Mouse (Mus musculus): Measurements from ENCODE around the gene Zfp37. TPM values are rescaled to one million over a fixed set of nuclear protein-coding genes. Genes with fewer than 3 reads are reported as not detected.
A peak's percentile ranks its signal among the peaks of the same experiment; 100 is the strongest.

Zfp37 gene
- polyA plus RNA-seq, 1 experiment from 2014 or later: 3.4 TPM

DNA sequence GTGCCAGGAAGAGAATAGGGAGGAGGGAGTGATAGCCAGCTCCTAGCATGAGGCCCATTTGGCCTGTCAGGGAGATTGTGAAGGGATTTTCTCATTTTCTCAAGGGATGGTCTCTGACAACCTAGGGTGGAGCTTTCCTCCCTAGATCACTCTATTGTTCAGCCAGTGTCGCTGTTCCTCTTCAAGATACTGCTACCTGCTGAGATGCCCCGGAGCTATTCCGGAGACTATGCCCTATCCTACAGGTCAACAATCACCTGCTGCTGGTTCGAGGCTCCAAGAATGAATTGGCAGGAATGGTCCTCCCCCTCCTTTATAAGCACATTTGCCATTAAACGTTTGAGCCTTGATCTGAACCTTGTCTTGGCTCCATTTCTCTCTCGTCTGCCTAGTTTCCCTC lies 9.7 kb upstream of the Zfp37 start:
- Histone ChIP-seq H3K9me3 (ENCODE audit: control insufficient read depth, low read length) (no peaks in the 10 kb centered on the region), H3K4me3 (ENCODE audit: low read depth, low read length) (no peak overlapping the region), H3K9ac (ENCODE audit: low read depth, low read length) (no peak overlapping the region), H3K27me3 (replicated peaks; ENCODE audit: control insufficient read depth, insufficient read depth, low read length) (no peaks in the 10 kb centered on the region), H3K4me2 (no peak overlapping the region), H3K27ac (ENCODE audit: low read depth, low read length) (no peak overlapping the region), H3K36me3 (ENCODE audit: control insufficient read depth, insufficient read depth, low read length) (no peaks in the 10 kb centered on the region), H3K4me1 (replicated peaks; ENCODE audit: control insufficient read depth, insufficient read depth, low read length) (no peaks in the 10 kb centered on the region)
- WGBS: 61% methylated on average over 6 of the region's 6 CpGs
- no peak for DNase-seq (ENCODE audit: low spot score)
- ATAC-seq (replicated peaks; ENCODE audit: low FRiP score): no peak

- H3K9ac ChIP-seq (ENCODE audit: low read depth, low read length): no peak overlapping the region
- H3K4me3 ChIP-seq (ENCODE audit: low read depth, low read length): no peak overlapping the region
- DNase-seq (ENCODE audit: low spot score) (no peak), ATAC-seq (replicated peaks; ENCODE audit: low FRiP score) (no peak)
- H3K9me3 ChIP-seq (ENCODE audit: control insufficient read depth, low read length): no peaks in the 10 kb centered on the region
- H3K27me3 ChIP-seq (replicated peaks; ENCODE audit: control insufficient read depth, insufficient read depth, low read length): no peaks in the 10 kb centered on the region
- H3K36me3 ChIP-seq (ENCODE audit: control insufficient read depth, insufficient read depth, low read length): no peaks in the 10 kb centered on the region
- H3K4me1 ChIP-seq (replicated peaks; ENCODE audit: control insufficient read depth, insufficient read depth, low read length): no peaks in the 10 kb centered on the region
- 59% methylated on average over 1 of the region's 1 CpGs for WGBS
- H3K4me2 ChIP-seq: no peak overlapping the region
- H3K27ac ChIP-seq (ENCODE audit: low read depth, low read length): no peak overlapping the region
These were observed 694 bp downstream of the Zfp37 start for GRCm38 (mm10) chr4:62230153-62230552.

DNA sequence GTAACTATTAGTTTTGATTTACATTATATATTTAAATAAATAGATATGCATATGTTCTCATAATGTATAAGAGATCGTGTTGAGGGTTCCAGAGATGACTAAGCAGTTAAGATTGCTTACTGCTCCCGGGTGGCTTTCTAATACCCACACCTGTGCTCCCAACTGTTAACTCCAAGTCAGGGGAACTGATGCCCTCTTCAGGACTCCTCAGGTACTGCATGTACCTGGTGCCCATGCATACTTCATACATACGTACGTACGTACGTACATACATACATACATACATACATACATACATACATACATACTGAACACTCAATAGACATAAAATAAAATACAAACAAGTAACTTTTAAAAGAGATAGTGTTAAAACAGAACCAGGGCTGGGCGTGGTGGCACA lies 1.4 kb downstream of the Zfp37 start:
- Histone ChIP-seq H3K27ac (ENCODE audit: low read depth, low read length) (no peak overlapping the region), H3K4me1 (replicated peaks; ENCODE audit: control insufficient read depth, insufficient read depth, low read length) (no peaks in the 10 kb centered on the region), H3K4me2 (no peak overlapping the region), H3K9ac (ENCODE audit: low read depth, low read length) (no peak overlapping the region), H3K27me3 (replicated peaks; ENCODE audit: control insufficient read depth, insufficient read depth, low read length) (no peaks in the 10 kb centered on the region), H3K9me3 (ENCODE audit: control insufficient read depth, low read length) (no peaks in the 10 kb centered on the region), H3K36me3 (ENCODE audit: control insufficient read depth, insufficient read depth, low read length) (no peaks in the 10 kb centered on the region), H3K4me3 (ENCODE audit: low read depth, low read length) (no peak overlapping the region)
- ATAC-seq (replicated peaks; ENCODE audit: low FRiP score) (no peak), DNase-seq (ENCODE audit: low spot score) (no peak)
- WGBS: 87% methylated on average over 7 of the region's 7 CpGs

GRCm38 (mm10) chr4:62228391-62228790 lies 2.5 kb downstream of the Zfp37 start:
- Histone ChIP-seq H3K36me3 (ENCODE audit: control insufficient read depth, insufficient read depth, low read length) (no peaks in the 10 kb centered on the region), H3K9me3 (ENCODE audit: control insufficient read depth, low read length) (no peaks in the 10 kb centered on the region), H3K4me1 (replicated peaks; ENCODE audit: control insufficient read depth, insufficient read depth, low read length) (no peaks in the 10 kb centered on the region), H3K4me2 (no peak overlapping the region), H3K9ac (ENCODE audit: low read depth, low read length) (no peak overlapping the region), H3K27ac (ENCODE audit: low read depth, low read length) (no peak overlapping the region), H3K27me3 (replicated peaks; ENCODE audit: control insufficient read depth, insufficient read depth, low read length) (no peaks in the 10 kb centered on the region), H3K4me3 (ENCODE audit: low read depth, low read length) (no peak overlapping the region)
- 27% methylated on average over 10 of the region's 10 CpGs for WGBS
- ATAC-seq (replicated peaks; ENCODE audit: low FRiP score) (no peak), DNase-seq (ENCODE audit: low spot score) (no peak)

DNA sequence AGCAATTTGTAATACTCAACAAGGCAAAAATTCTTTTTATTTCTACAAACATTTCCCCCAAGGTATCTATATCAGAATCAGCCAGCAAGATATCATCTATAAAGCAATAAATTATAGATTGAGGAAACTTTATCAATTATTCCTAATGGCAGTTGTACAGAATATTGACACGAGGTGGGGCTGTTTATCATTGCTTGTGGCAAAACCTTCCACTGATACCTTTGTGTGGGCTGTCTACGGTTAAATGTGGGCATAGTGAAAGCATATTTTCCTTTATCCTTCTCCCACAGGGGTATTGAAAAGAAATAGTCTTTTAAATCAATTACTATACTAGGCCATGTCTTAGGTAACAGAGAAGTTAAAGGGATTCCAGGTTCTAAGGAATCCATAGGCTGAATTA lies 17.4 kb downstream of the Zfp37 start:
- Histone ChIP-seq H3K36me3 (ENCODE audit: control insufficient read depth, insufficient read depth, low read length) (no peaks in the 10 kb centered on the region), H3K9me3 (ENCODE audit: control insufficient read depth, low read length) (no peaks in the 10 kb centered on the region), H3K9ac (ENCODE audit: low read depth, low read length) (no peak overlapping the region), H3K27ac (ENCODE audit: low read depth, low read length) (no peak overlapping the region), H3K4me3 (ENCODE audit: low read depth, low read length) (no peak overlapping the region), H3K27me3 (replicated peaks; ENCODE audit: control insufficient read depth, insufficient read depth, low read length) (peaks cover 5% of the 10 kb centered on the region), H3K4me2 (no peak overlapping the region), H3K4me1 (replicated peaks; ENCODE audit: control insufficient read depth, insufficient read depth, low read length) (no peaks in the 10 kb centered on the region)
- ATAC-seq (replicated peaks; ENCODE audit: low FRiP score) (no peak), DNase-seq (ENCODE audit: low spot score) (no peak)
- 71% methylated on average over 2 of the region's 2 CpGs for WGBS

DNA sequence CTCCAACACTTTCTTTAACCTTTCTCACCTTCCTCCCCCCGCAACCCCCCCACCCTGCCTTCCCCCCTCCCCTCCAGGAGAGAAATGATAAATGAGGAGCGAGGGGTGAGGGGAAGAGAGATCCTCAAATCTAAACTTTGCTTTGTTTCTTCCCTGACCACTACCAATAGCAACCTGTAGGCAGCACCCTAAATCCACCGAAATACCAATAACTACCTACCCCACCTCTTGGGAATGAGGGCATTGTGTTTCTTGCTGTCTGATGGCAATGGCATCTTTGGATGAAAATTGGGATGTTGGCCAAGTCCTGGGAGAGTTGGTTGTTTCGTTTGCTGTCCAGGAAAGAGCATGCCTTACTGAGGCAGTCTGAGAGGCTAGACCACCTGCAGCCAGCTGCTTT lies 20.8 kb downstream of the Zfp37 start:
- Histone ChIP-seq H3K9ac (ENCODE audit: low read depth, low read length) (no peak overlapping the region), H3K27ac (ENCODE audit: low read depth, low read length) (no peak overlapping the region), H3K4me1 (replicated peaks; ENCODE audit: control insufficient read depth, insufficient read depth, low read length) (no peaks in the 10 kb centered on the region), H3K9me3 (ENCODE audit: control insufficient read depth, low read length) (no peaks in the 10 kb centered on the region), H3K27me3 (replicated peaks; ENCODE audit: control insufficient read depth, insufficient read depth, low read length) (peaks cover 8% of the 10 kb centered on the region), H3K4me3 (ENCODE audit: low read depth, low read length) (no peak overlapping the region), H3K36me3 (ENCODE audit: control insufficient read depth, insufficient read depth, low read length) (no peaks in the 10 kb centered on the region), H3K4me2 (no peak overlapping the region)
- 46% methylated on average over 4 of the region's 4 CpGs for WGBS
- no peak for DNase-seq (ENCODE audit: low spot score)
- no peak for ATAC-seq (replicated peaks; ENCODE audit: low FRiP score)

GRCm38 (mm10) chr4:62208696-62209380 lies 22.0 kb downstream of the Zfp37 start:
- DNase-seq (ENCODE audit: low spot score) (no peak), ATAC-seq (replicated peaks; ENCODE audit: low FRiP score) (peak; percentile 38)
- peaks cover 8% of the 10 kb centered on the region for H3K27me3 ChIP-seq (replicated peaks; ENCODE audit: control insufficient read depth, insufficient read depth, low read length)
- peak overlapping the region; percentile 59 for H3K4me3 ChIP-seq (ENCODE audit: low read depth, low read length)
- no peaks in the 10 kb centered on the region for H3K36me3 ChIP-seq (ENCODE audit: control insufficient read depth, insufficient read depth, low read length)
- WGBS: 7% methylated on average over 19 of the region's 19 CpGs
- H3K9me3 ChIP-seq (ENCODE audit: control insufficient read depth, low read length): no peaks in the 10 kb centered on the region
- H3K9ac ChIP-seq (ENCODE audit: low read depth, low read length): peak overlapping the region; percentile 60
- H3K4me2 ChIP-seq: peak overlapping the region; percentile 67
- no peaks in the 10 kb centered on the region for H3K4me1 ChIP-seq (replicated peaks; ENCODE audit: control insufficient read depth, insufficient read depth, low read length)
- peak overlapping the region; percentile 56; the same call in 1 of the 2 replicates for H3K27ac ChIP-seq (ENCODE audit: low read depth, low read length)

GRCm38 (mm10) chr4:62207851-62208695 lies 22.8 kb downstream of the Zfp37 start:
- no peaks in the 10 kb centered on the region for H3K9me3 ChIP-seq (ENCODE audit: control insufficient read depth, low read length)
- DNase-seq (ENCODE audit: low spot score) (peak; percentile 81), ATAC-seq (replicated peaks; ENCODE audit: low FRiP score) (peak; percentile 85)
- peak overlapping the region; percentile 67 for H3K4me2 ChIP-seq
- H3K9ac ChIP-seq (ENCODE audit: low read depth, low read length): peak overlapping the region; percentile 60
- peaks cover 8% of the 10 kb centered on the region for H3K27me3 ChIP-seq (replicated peaks; ENCODE audit: control insufficient read depth, insufficient read depth, low read length)
- peaks cover 3% of the 10 kb centered on the region; the same call in 1 of the 2 replicates for H3K36me3 ChIP-seq (ENCODE audit: control insufficient read depth, insufficient read depth, low read length)
- WGBS: 2% methylated on average over 45 of the region's 45 CpGs
- H3K27ac ChIP-seq (ENCODE audit: low read depth, low read length): peak overlapping the region; percentile 56; the same call in 1 of the 2 replicates
- H3K4me1 ChIP-seq (replicated peaks; ENCODE audit: control insufficient read depth, insufficient read depth, low read length): no peaks in the 10 kb centered on the region
- peak overlapping the region; percentile 59 for H3K4me3 ChIP-seq (ENCODE audit: low read depth, low read length)
